Mouse (Mus musculus) gastrocnemius, adult 8-10 months (tissue): Measurements from ENCODE around the gene Mat1a. TPM values are rescaled to one million over a fixed set of nuclear protein-coding genes. Genes with fewer than 3 reads are reported as not detected.

Experiments
- DNase-seq, 2 experiments: peaks; one replicate each; pipeline ENCODE4 v3.0.0; 2022; ENCODE audit warnings: low spot score in 2 of 2
- total RNA-seq, 4 experiments: library from RNA; stranded (reverse); gene quantifications; 2 replicates each; pipeline ENCODE4 v1.2.4; 2022

Gene Mat1a
- total RNA-seq, 4 experiments from 2014 or later, result 1.2 TPM; not detected in 3

- no peak for DNase-seq
Observed at GRCm38 (mm10) chr14:41137006-41137405, 32.2 kb downstream of the Mat1a start.

- DNase-seq, result no peak
Observed at GRCm38 (mm10) chr14:41140686-41141085, 35.9 kb downstream of the Mat1a start.

- no peak for DNase-seq
Observed at GRCm38 (mm10) chr14:41146035-41146434, 41.2 kb downstream of the Mat1a start.

DNA sequence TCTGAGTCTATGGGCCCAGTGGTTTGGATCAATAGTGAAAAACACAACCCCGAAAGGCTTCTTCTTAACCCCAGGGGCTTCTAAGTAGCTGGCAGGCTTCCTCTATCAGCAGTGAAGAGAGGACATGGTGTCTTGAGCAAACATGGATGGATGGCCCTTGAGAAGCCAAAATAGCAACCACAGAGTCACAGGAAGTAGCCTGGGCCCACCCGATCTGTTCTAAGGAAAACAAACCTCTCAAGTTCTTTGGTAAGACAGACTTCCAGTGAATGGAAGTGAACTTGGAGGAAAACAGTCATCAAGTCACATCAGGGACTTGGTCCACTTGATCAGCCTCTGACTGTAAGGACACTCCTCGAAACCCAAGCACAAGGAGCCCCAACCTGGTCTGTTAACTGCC lies 42.1 kb downstream of the Mat1a start:
- DNase-seq, result no peak

DNA sequence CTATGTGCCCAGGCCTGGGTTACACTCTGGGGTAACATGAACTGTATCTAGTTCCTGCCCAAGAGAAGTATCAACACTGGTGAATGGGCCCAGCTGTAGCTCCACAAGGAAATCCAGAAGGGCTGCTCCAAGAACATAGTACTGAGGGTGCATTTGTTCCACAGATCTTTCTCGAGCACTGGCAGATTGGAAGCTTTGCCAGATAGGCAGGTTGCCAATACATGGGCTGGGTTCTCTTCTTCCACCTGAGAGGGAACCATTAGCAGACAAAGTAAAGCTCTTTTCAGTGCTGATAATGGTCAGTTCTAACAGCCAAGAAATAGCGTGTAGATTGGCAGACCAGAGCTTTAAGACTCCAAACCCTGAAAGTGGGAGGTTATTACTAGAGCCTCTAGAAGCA lies 42.5 kb downstream of the Mat1a start:
- DNase-seq, result no peak

- DNase-seq, result no peak
Observed at GRCm38 (mm10) chr14:41151220-41151898, 46.5 kb downstream of the Mat1a start, which contains the start of gene Mbl1. TSS of gene Mbl1 (plus strand) at chr14:41151458.

GRCm38 (mm10) chr14:41160076-41160475 lies 55.2 kb downstream of the Mat1a start:
- DNase-seq, result no peak

DNA sequence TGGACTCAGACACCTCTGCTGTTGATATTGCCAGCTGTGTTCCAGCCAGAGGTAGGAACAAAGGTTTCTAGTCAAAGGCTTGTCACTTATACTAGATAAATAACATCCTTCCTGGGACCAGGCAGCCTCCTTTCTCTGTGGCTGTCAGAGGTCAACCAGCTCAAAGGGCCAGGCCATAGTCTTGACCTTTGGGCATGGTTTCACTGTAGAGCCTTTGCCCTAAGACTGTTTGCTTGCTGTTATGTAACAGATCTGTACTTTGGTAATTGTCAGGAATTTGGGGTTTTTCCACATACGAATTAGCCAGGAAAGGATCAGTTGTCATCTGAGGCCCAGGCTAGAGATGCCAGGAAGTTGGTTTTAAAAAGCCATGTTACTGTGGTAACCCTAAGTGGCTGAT lies 55.9 kb downstream of the Mat1a start:
- DNase-seq, result no peak

GRCm38 (mm10) chr14:41162663-41163062 lies 57.8 kb downstream of the Mat1a start:
- no peak for DNase-seq

DNA sequence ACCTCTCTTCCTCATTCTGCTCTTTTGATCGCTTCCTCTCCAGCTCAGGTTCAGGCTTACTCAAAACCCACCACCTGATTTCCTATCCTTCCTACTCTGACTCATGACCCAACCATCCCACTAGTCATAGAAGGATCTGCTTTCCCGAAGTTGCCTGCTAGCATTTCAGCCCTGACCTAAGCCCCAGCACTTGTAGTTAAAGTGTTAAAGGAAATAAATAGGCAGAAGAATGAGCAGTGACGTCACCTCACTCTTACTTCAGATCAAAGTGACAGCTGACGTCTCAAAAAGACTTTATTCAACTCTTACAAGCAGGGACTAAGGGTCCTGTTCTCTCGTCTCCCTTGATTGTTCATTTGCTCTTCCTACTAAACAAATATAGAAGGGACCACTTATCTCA lies 62.4 kb downstream of the Mat1a start:
- no peak for DNase-seq

DNA sequence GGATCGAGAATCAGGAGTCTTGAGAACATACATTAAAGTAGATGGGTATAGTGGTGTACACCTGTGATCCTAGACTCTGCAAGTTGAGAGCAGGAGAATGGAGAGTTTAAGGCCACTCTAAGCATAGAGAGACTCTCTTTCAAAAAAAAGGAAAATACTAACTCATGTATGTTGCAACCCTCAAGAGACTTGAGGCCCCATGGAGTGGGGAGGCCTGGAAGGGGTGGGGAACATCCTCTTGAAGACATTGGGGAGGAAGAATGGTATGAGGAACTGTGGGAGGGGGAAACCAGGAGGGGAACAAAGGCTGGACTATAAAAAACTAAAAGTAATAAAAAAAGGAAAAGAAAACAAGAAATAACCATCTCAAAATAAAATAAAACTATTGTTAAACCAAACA lies 63.7 kb downstream of the Mat1a start:
- no peak for DNase-seq

- no peak for DNase-seq
Observed at GRCm38 (mm10) chr14:41170514-41170913, 65.7 kb downstream of the Mat1a start.

Other genes with a start within 250 kb of the Mat1a start
- gene Sh2d4b, start 211.8 kb upstream of the Mat1a start, total RNA-seq, result 1 to 10 TPM in 1 of 4 experiments, under 1 TPM in 3; 0.24 to 1.2 (median 0.31) TPM
- 10 to 100 TPM in 2 of 4 experiments, 1 to 10 TPM in 2; 8.9 to 11.6 (median 10.3) TPM for gene Tspan14, start 138.2 kb upstream of the Mat1a start, total RNA-seq
- 10 to 100 TPM; 25.1 to 33.3 (median 30.0) TPM for gene Fam213a, start 91.2 kb upstream of the Mat1a start, total RNA-seq
- not detected for gene Dydc2, start 35.8 kb upstream of the Mat1a start, total RNA-seq
- gene Dydc1, start 32.1 kb upstream of the Mat1a start, total RNA-seq, result not detected
- gene Sftpa1, start 26.7 kb downstream of the Mat1a start, total RNA-seq, result not detected
- gene Mbl1, start 46.4 kb downstream of the Mat1a start, total RNA-seq, result not detected
- gene Sftpd, start 80.1 kb downstream of the Mat1a start, total RNA-seq, result not detected
- gene Gm2832, start 173.8 kb downstream of the Mat1a start, total RNA-seq, result not detected
- not detected for gene Gm5798, start 243.6 kb downstream of the Mat1a start, total RNA-seq